Mouse (Mus musculus) bone marrow, adult 2 months (tissue): ENCODE measurements at regions not wholly inside any gene's neighbourhood (a gene's known extent, or its start where the extent isn't known, plus 50 kb on each side); places are given as distances from the start of the nearest gene placed in this dataset.

Source experiments
- H3K27ac ChIP-seq: fragments of 200-500 bp; 2 replicates; pipeline ENCODE4 v1.5.1; 2012; ENCODE audit warnings: low read depth, mild to moderate bottlenecking, control low read depth, inconsistent platforms, low read length; ENCODE audit not compliant: control insufficient read depth, poor library complexity, insufficient read depth
- H3K4me1 ChIP-seq: fragments of 200-500 bp; 2 replicates; pipeline ENCODE4 v1.6.1; 2011; ENCODE audit warnings: low read length; ENCODE audit not compliant: control insufficient read depth, insufficient read depth
- H3K4me3 ChIP-seq: fragments of 200-500 bp; replicated peaks from 2 replicates; pipeline ENCODE3; 2011; ENCODE audit warnings: mild to moderate bottlenecking, low read depth, low read length, control low read depth; ENCODE audit not compliant: control insufficient read depth
- CTCF ChIP-seq: fragments of 200-500 bp; IDR thresholded peaks from 2 replicates; pipeline ENCODE4 v1.5.1; 2011; ENCODE audit warnings: low read length, control low read depth; ENCODE audit not compliant: control insufficient read depth, insufficient read depth
- POLR2A ChIP-seq: fragments of 200-500 bp; IDR thresholded peaks from 2 replicates; pipeline ENCODE4 v1.6.1; 2011; ENCODE audit warnings: low read depth, mild to moderate bottlenecking, control low read depth, low read length, borderline replicate concordance; ENCODE audit not compliant: control insufficient read depth
- WGBS: fragments of 180-500 bp; shearing (Covaris S2); methylation state at CpG from one replicate; pipeline ENCODE4 v1.1.7; 2018; 5-methylcytosine and 5-hydroxymethylcytosine counted together

GRCm38 (mm10) chr3:58056191-58057063 lies 208.5 kb upstream of the Pfn2 start:
- H3K27ac ChIP-seq: no peak overlapping the region
- TF ChIP-seq CTCF (no peak), POLR2A (no peak)
- H3K4me3 ChIP-seq: no peak overlapping the region
- H3K4me1 ChIP-seq: no peaks in the 10 kb centered on the region
- WGBS: 37% methylated on average over 10 of the region's 10 CpGs

DNA sequence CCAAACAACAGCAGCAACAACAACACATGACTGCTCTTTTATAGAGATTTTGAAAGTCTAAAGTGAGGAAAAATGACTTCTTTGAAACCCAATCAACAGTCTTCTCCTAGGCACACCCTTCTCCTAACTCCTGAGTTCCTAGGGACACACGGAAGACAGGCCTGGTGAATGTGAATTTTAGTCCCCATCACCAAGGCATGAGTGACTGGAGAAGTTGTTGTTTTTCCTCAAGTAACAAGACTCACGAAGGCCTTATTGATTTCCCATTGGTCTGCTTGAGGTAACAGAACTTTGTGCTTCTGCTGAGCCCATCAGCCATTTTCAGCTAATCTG lies 209.2 kb upstream of the Pfn2 start:
- Histone ChIP-seq H3K4me1 (no peaks in the 10 kb centered on the region), H3K27ac (no peak overlapping the region), H3K4me3 (no peak overlapping the region)
- TF ChIP-seq POLR2A (no peak), CTCF (no peak)
- 62% methylated on average over 2 of the region's 2 CpGs for WGBS

- TF ChIP-seq CTCF (no peak), POLR2A (no peak)
- WGBS: 84% methylated on average over 10 of the region's 10 CpGs
- H3K4me1 ChIP-seq: no peaks in the 10 kb centered on the region
- H3K4me3 ChIP-seq: no peak overlapping the region
- H3K27ac ChIP-seq: no peak overlapping the region
Measured at GRCm38 (mm10) chr3:58058134-58058533, 210.3 kb upstream of the Pfn2 start.

DNA sequence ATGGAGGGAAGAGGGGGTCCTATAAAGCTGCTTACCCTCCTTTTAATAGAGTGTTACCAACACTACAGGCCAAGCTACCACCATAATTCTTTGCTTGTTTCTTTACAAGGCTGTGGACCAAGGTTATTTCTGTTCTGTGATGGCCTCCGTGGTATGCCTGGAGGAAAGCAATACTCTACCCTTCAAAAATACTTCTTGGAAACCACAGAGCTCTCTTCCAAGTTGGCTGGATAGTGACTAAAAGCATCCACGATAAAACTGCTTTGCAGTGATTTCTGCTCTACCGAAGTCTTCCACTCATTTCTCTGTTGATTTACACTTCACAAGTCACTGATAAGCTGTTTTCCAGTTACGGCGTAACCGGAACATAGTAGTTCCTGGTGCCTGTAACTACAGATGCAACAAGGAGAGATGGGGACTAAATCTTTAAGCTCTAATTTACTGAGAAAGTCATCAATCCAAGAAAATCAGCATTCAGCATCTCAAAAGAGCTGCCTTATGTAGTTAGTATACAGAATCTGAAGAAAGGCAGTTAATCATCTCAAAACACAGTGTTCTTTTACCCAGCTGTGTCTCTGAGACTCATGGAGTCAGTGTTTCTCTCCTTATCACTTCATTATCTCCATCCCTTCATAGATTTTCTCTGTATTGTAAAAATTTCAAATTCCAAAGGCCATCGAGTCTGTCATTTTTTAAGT lies 216.1 kb upstream of the Pfn2 start:
- H3K27ac ChIP-seq: no peak overlapping the region
- no peak overlapping the region for H3K4me3 ChIP-seq
- 81% methylated on average over 7 of the region's 7 CpGs for WGBS
- TF ChIP-seq POLR2A (no peak), CTCF (no peak)
- no peaks in the 10 kb centered on the region for H3K4me1 ChIP-seq

DNA sequence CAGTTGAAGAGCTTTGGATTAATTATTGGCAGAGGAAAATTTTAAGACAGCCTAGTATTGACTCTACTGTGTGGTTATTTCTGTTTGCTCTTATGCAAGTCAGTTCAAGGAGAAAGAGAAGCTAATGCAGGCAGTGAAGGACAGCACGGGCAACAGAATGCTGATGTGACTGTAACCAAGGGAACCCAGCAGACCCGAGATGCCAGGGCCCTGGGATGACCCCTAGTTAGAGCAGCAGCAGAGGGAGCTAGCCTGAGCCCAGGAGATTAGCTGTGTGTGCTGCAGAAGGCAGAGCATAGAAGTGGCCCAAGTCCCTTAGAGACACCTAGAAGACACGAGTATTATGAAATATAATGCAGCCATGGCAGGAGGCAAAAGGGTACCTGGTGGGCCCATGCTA lies 223.7 kb upstream of the Pfn2 start:
- no peak for TF ChIP-seq CTCF
- TF ChIP-seq POLR2A: no peak
- H3K4me3 ChIP-seq: no peak overlapping the region
- WGBS: 46% methylated on average over 3 of the region's 3 CpGs
- H3K4me1 ChIP-seq: no peaks in the 10 kb centered on the region
- no peak overlapping the region for H3K27ac ChIP-seq

GRCm38 (mm10) chr3:58072230-58072839 lies 224.5 kb upstream of the Pfn2 start:
- H3K4me3 ChIP-seq: no peak overlapping the region
- no peaks in the 10 kb centered on the region for H3K4me1 ChIP-seq
- TF ChIP-seq CTCF (no peak), POLR2A (no peak)
- 89% methylated on average over 5 of the region's 5 CpGs for WGBS
- H3K27ac ChIP-seq: no peak overlapping the region

- WGBS: 83% methylated on average over 24 of the region's 24 CpGs
- no peak overlapping the region for H3K27ac ChIP-seq
- H3K4me3 ChIP-seq: no peak overlapping the region
- H3K4me1 ChIP-seq: no peaks in the 10 kb centered on the region
- TF ChIP-seq POLR2A (no peak), CTCF (no peak)
Measured at GRCm38 (mm10) chr3:58089344-58090139, 241.7 kb upstream of the Pfn2 start.

DNA sequence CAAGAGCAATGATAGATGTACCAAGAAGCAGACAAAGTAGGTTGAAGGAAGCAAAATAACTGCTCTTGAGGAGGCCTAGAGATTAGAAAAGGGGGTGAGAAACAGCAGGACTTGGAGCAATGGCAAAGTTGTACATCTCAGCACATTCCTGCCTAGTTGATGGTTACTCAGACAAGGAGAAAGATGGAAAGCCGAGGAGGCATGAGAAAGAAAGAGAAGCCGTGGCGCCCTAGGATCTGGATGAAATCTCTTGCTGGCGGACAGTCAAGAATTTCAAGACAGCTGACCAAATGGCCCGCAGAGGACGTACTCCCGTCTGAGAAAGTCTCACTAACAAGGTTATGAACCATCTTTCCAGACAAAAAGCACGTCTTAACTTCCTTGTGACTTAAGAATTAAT lies 242.5 kb upstream of the Pfn2 start:
- Histone ChIP-seq H3K27ac (no peak overlapping the region), H3K4me1 (no peaks in the 10 kb centered on the region), H3K4me3 (no peak overlapping the region)
- TF ChIP-seq POLR2A: no peak
- TF ChIP-seq CTCF: no peak
- 83% methylated on average over 8 of the region's 8 CpGs for WGBS
